Mouse (Mus musculus): ENCODE measurements around the gene Brd9. TPM values are rescaled to one million over a fixed set of nuclear protein-coding genes. Genes with fewer than 3 reads are reported as not detected.

Brd9 gene
- total and polyA plus RNA-seq, 3 experiments, result 20.3 to 25.7 (median 21.3) TPM

DNA sequence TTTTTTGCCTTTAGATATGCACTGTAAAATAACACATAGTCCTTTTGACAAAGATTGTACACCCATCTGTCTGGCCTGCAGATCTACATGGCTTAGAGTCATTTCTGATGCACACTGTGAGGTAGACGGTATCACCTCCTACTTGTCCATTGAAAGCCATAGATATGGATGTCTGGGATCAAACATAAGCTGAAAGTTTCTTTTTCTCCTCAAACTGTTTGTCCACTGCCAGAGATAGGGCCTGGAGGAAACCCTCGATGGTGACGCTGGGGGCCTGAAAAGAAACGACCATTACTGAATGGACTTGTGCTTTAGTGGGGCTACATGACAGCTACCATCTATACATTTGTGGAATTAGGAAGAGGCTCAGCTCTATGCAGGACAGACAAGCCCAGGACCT lies 24.5 kb upstream of the Brd9 start:
- Histone ChIP-seq H3K79me2 (replicated peaks; ENCODE audit: control insufficient read depth, insufficient read depth, low read length) (no peaks in the 10 kb centered on the region), H3K9ac (ENCODE audit: low read depth, low read length) (no peak overlapping the region), H3K36me3 (ENCODE audit: control insufficient read depth, insufficient read depth, low read length) (no peaks in the 10 kb centered on the region), H3K27ac (no peak overlapping the region), H3K4me3 (no peak overlapping the region), H3K27me3 (ENCODE audit: control insufficient read depth, insufficient read depth, low read length) (no peaks in the 10 kb centered on the region), H3K4me1 (ENCODE audit: control insufficient read depth, insufficient read depth, low read length) (no peaks in the 10 kb centered on the region)
- 90% methylated on average over 4 of the region's 4 CpGs for WGBS
- DNase-seq, result no peak
- intact Hi-C loops (cut with DNase I), result no loop called here
- TF ChIP-seq CTCF (IDR thresholded peaks at IDR 0.05) (no peak), POLR2A (IDR thresholded peaks at IDR 0.05; ENCODE audit: insufficient read depth, low read depth, low read length) (no peak), EP300 (IDR thresholded peaks at IDR 0.05; ENCODE audit: insufficient read depth, low read depth, low read length) (no peak)

DNA sequence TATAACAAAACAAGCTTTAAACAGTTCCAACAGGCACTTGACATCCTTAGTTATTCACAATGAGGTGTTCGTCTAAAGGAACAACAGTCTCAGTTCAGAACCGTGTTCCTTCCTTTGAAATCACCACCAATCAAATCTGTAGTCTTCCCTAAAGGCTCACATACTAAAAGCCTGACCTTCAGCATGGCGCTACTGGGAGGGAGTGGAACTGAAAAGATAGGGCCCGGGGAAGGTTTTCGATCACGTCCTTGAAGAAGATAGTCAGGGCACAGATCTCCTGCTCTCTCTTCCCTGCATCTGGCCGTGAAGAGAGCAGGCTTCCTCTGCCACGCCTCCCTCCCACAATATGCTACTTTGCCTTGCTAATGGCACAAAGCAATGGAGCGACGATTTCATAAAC lies 5.4 kb upstream of the Brd9 start:
- no peaks in the 10 kb centered on the region for H3K36me3 ChIP-seq (ENCODE audit: control insufficient read depth, insufficient read depth, low read length)
- no peak for TF ChIP-seq CTCF (IDR thresholded peaks at IDR 0.05)
- TF ChIP-seq POLR2A (IDR thresholded peaks at IDR 0.05; ENCODE audit: insufficient read depth, low read depth, low read length), result no peak
- no peak for TF ChIP-seq EP300 (IDR thresholded peaks at IDR 0.05; ENCODE audit: insufficient read depth, low read depth, low read length)
- H3K27me3 ChIP-seq (ENCODE audit: control insufficient read depth, insufficient read depth, low read length), result no peaks in the 10 kb centered on the region
- WGBS, result 87% methylated on average over 10 of the region's 10 CpGs
- intact Hi-C loops (cut with DNase I), result no loop called here
- no peak for DNase-seq
- no peaks in the 10 kb centered on the region for H3K4me1 ChIP-seq (ENCODE audit: control insufficient read depth, insufficient read depth, low read length)
- H3K9ac ChIP-seq (ENCODE audit: low read depth, low read length), result no peak overlapping the region
- no peaks in the 10 kb centered on the region for H3K79me2 ChIP-seq (replicated peaks; ENCODE audit: control insufficient read depth, insufficient read depth, low read length)
- H3K27ac ChIP-seq, result no peak overlapping the region
- no peak overlapping the region for H3K4me3 ChIP-seq

DNA sequence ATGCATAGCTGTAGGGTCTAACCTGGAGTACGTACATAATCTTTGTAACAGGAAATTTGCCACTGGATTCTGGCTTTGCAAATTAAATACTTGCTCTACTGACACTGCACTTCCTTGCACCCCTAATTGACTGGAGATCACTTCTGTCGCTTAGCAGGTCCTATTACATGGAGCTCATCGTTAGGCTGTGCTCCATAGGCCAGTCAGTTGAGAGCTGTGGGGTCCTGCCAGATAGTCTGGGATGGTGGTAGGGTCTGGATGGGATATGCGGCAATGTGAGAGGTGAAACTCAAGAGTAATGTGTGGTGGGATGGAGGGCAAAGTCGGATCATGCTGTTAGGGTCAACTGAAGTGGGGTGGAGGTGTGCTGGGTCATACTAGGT lies 682 bp upstream of the Brd9 start:
- no peaks in the 10 kb centered on the region for H3K36me3 ChIP-seq (ENCODE audit: control insufficient read depth, insufficient read depth, low read length)
- 14% methylated on average over 5 of the region's 5 CpGs for WGBS
- H3K27me3 ChIP-seq (ENCODE audit: control insufficient read depth, insufficient read depth, low read length), result no peaks in the 10 kb centered on the region
- no peak overlapping the region; the same call in 1 of the 2 replicates for H3K4me3 ChIP-seq
- H3K27ac ChIP-seq, result no peak overlapping the region
- DNase-seq, result no peak
- no peaks in the 10 kb centered on the region for H3K79me2 ChIP-seq (replicated peaks; ENCODE audit: control insufficient read depth, insufficient read depth, low read length)
- H3K9ac ChIP-seq (ENCODE audit: low read depth, low read length), result peak overlapping the region; percentile 84
- no peak for TF ChIP-seq CTCF (IDR thresholded peaks at IDR 0.05)
- no peak for TF ChIP-seq EP300 (IDR thresholded peaks at IDR 0.05; ENCODE audit: insufficient read depth, low read depth, low read length)
- no peak for TF ChIP-seq POLR2A (IDR thresholded peaks at IDR 0.05; ENCODE audit: insufficient read depth, low read depth, low read length)
- intact Hi-C loops (cut with DNase I), result no loop called here
- H3K4me1 ChIP-seq (ENCODE audit: control insufficient read depth, insufficient read depth, low read length), result peaks cover 4% of the 10 kb centered on the region

DNA sequence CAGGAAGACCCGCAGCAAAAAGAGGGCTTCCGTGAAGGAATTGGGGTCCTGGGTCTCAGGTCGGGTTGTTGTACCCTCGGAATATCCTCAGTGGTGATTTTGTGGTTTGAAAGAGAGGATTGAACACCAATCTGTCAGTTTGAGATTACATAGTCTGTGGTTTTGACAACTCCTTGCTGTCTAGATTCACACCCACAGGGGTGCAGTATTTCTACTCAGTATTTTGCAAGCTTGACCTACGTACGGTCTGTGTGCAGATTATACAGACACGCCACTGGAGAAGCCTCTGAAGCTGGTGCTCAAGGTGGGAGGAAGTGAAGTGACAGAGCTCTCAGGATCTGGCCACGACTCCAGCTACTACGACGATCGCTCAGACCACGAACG lies 558 bp downstream of the Brd9 start:
- TF ChIP-seq CTCF (IDR thresholded peaks at IDR 0.05) (no peak), EP300 (IDR thresholded peaks at IDR 0.05; ENCODE audit: insufficient read depth, low read depth, low read length) (no peak), POLR2A (IDR thresholded peaks at IDR 0.05; ENCODE audit: insufficient read depth, low read depth, low read length) (no peak)
- H3K9ac ChIP-seq (ENCODE audit: low read depth, low read length), result peak overlapping the region; percentile 84
- H3K27ac ChIP-seq, result peak overlapping the region; percentile 89
- DNase-seq, result no peak
- H3K36me3 ChIP-seq (ENCODE audit: control insufficient read depth, insufficient read depth, low read length), result no peaks in the 10 kb centered on the region
- H3K4me1 ChIP-seq (ENCODE audit: control insufficient read depth, insufficient read depth, low read length), result peaks cover 4% of the 10 kb centered on the region
- no peaks in the 10 kb centered on the region for H3K27me3 ChIP-seq (ENCODE audit: control insufficient read depth, insufficient read depth, low read length)
- intact Hi-C loops (cut with DNase I), result no loop called here
- peak overlapping the region; percentile 95 for H3K4me3 ChIP-seq
- 26% methylated on average over 13 of the region's 13 CpGs for WGBS
- H3K79me2 ChIP-seq (replicated peaks; ENCODE audit: control insufficient read depth, insufficient read depth, low read length), result no peaks in the 10 kb centered on the region

DNA sequence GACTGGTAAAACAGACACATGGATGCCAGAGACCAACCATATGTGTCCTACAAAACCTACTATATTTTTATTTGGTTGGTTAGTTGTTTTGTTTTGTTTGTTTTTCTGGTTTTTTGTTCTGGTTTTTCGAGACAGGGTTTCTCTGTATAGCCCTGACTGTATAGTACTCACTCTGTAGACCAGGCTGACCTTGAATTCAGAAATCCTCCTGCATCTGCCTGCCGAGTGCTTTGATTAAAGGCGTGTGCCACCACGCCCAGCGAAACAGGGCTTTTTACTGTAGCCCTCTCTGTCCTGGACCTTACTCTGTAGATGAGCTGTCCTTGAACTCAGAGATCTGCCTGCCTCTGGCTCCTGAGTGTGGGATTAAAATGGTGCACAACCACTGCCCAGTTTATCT lies 1.5 kb downstream of the Brd9 start:
- no peaks in the 10 kb centered on the region for H3K27me3 ChIP-seq (ENCODE audit: control insufficient read depth, insufficient read depth, low read length)
- H3K36me3 ChIP-seq (ENCODE audit: control insufficient read depth, insufficient read depth, low read length), result no peaks in the 10 kb centered on the region
- H3K9ac ChIP-seq (ENCODE audit: low read depth, low read length), result no peak overlapping the region
- DNase-seq, result no peak
- 97% methylated on average over 5 of the region's 5 CpGs for WGBS
- no peak overlapping the region for H3K4me3 ChIP-seq
- H3K79me2 ChIP-seq (replicated peaks; ENCODE audit: control insufficient read depth, insufficient read depth, low read length), result no peaks in the 10 kb centered on the region
- H3K27ac ChIP-seq, result no peak overlapping the region
- H3K4me1 ChIP-seq (ENCODE audit: control insufficient read depth, insufficient read depth, low read length), result peaks cover 4% of the 10 kb centered on the region
- TF ChIP-seq CTCF (IDR thresholded peaks at IDR 0.05), result no peak
- no peak for TF ChIP-seq POLR2A (IDR thresholded peaks at IDR 0.05; ENCODE audit: insufficient read depth, low read depth, low read length)
- no peak for TF ChIP-seq EP300 (IDR thresholded peaks at IDR 0.05; ENCODE audit: insufficient read depth, low read depth, low read length)
- intact Hi-C loops (cut with DNase I), result no loop called here

DNA sequence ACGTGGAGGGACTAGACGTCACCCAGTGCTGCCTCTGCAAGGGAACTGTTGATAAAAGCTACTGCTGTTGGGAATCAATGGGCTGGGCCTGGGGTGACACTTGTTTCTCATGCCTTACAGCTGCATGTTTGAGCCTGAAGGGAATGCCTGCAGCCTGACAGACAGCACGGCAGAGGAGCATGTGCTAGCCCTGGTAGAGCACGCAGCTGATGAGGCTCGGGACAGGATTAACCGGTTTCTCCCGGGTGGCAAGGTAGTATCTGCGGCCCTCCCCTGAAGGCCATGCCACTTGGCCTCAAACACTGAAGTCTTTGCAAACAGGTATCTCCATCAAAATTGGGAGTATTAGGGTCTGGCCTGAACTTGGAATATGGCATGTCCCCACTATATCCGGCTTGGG lies 7.0 kb downstream of the Brd9 start:
- WGBS, result 96% methylated on average over 9 of the region's 9 CpGs
- intact Hi-C loops (cut with DNase I), result no loop called here
- Histone ChIP-seq H3K27me3 (ENCODE audit: control insufficient read depth, insufficient read depth, low read length) (no peaks in the 10 kb centered on the region), H3K4me1 (ENCODE audit: control insufficient read depth, insufficient read depth, low read length) (no peaks in the 10 kb centered on the region), H3K27ac (no peak overlapping the region), H3K4me3 (no peak overlapping the region), H3K9ac (ENCODE audit: low read depth, low read length) (no peak overlapping the region), H3K79me2 (replicated peaks; ENCODE audit: control insufficient read depth, insufficient read depth, low read length) (no peaks in the 10 kb centered on the region), H3K36me3 (ENCODE audit: control insufficient read depth, insufficient read depth, low read length) (no peaks in the 10 kb centered on the region)
- DNase-seq, result no peak
- TF ChIP-seq EP300 (IDR thresholded peaks at IDR 0.05; ENCODE audit: insufficient read depth, low read depth, low read length) (no peak), POLR2A (IDR thresholded peaks at IDR 0.05; ENCODE audit: insufficient read depth, low read depth, low read length) (no peak), CTCF (IDR thresholded peaks at IDR 0.05) (no peak)

All from heart, adult 2 months (tissue).